Mouse (Mus musculus) kidney, postnatal 10 days (tissue): ENCODE data around the gene Cenpt.
"Not testable (repeated sequence)": the region's sequence is repeated elsewhere in the genome, so short reads cannot be mapped to it uniquely, and the experiment has no call there.

Experiments
- DNase-seq: peaks from one replicate; pipeline ENCODE4 v3.0.0; 2021; ENCODE audit warnings: mixed read lengths

The Cenpt gene

GRCm38 (mm10) chr8:105854303-105854702 lies 1.2 kb upstream of the Cenpt start:
- DNase-seq, result no peak

- peak; percentile 27 for DNase-seq
These were observed 840 bp downstream of the Cenpt start for GRCm38 (mm10) chr8:105852146-105852729.

GRCm38 (mm10) chr8:105851651-105852143 lies 1.4 kb downstream of the Cenpt start:
- DNase-seq, result peak; percentile 95

- no peak for DNase-seq
These were observed 2.5 kb downstream of the Cenpt start for GRCm38 (mm10) chr8:105850611-105851010.

GRCm38 (mm10) chr8:105850014-105850413 lies 3.1 kb downstream of the Cenpt start:
- no peak for DNase-seq

- DNase-seq, result no peak
These were observed 6.4 kb downstream of the Cenpt start for GRCm38 (mm10) chr8:105846678-105847077.

- DNase-seq, result no peak
These were observed 13.9 kb downstream of the Cenpt start for GRCm38 (mm10) chr8:105839209-105839608.

- DNase-seq, result no peak
These were observed 16.1 kb downstream of the Cenpt start for GRCm38 (mm10) chr8:105836991-105837390.

GRCm38 (mm10) chr8:105835318-105835717 lies 17.8 kb downstream of the Cenpt start:
- DNase-seq, result peak; percentile 81

- not testable (repeated sequence) for DNase-seq
These were observed 19.3 kb downstream of the Cenpt start for GRCm38 (mm10) chr8:105833740-105834139.

GRCm38 (mm10) chr8:105826861-105827848 lies 25.9 kb downstream of the Cenpt start, which contains the start of the genes Ranbp10 and Tsnaxip1:
Gene Ranbp10, minus strand, starts transcription at chr8:105827350.
Gene Tsnaxip1, plus strand, starts transcription at chr8:105827731.
- peak; percentile 97 for DNase-seq

- DNase-seq, result peak; percentile 30
These were observed 26.7 kb downstream of the Cenpt start for GRCm38 (mm10) chr8:105826379-105826778.

GRCm38 (mm10) chr8:105825506-105825905 lies 27.6 kb downstream of the Cenpt start:
- no peak for DNase-seq

- DNase-seq, result no peak
These were observed 32.2 kb downstream of the Cenpt start for GRCm38 (mm10) chr8:105820925-105821324.

GRCm38 (mm10) chr8:105819659-105820058 lies 33.4 kb downstream of the Cenpt start:
- DNase-seq, result no peak

- no peak for DNase-seq
These were observed 39.8 kb downstream of the Cenpt start for GRCm38 (mm10) chr8:105813241-105813640.

GRCm38 (mm10) chr8:105812511-105812910 lies 40.6 kb downstream of the Cenpt start:
- no peak for DNase-seq

GRCm38 (mm10) chr8:105811543-105811942 lies 41.5 kb downstream of the Cenpt start:
- no peak for DNase-seq

GRCm38 (mm10) chr8:105811061-105811460 lies 42.0 kb downstream of the Cenpt start:
- DNase-seq, result no peak

- DNase-seq, result no peak
These were observed 42.8 kb downstream of the Cenpt start for GRCm38 (mm10) chr8:105810245-105810786.

GRCm38 (mm10) chr8:105808480-105808879 lies 44.6 kb downstream of the Cenpt start:
- peak; percentile 40 for DNase-seq

GRCm38 (mm10) chr8:105807766-105808165 lies 45.3 kb downstream of the Cenpt start:
- peak; percentile 55 for DNase-seq

GRCm38 (mm10) chr8:105805964-105806363 lies 47.1 kb downstream of the Cenpt start:
- no peak for DNase-seq
